Mouse (Mus musculus): ENCODE data around the gene Cdipt. TPM values are rescaled to one million over a fixed set of nuclear protein-coding genes. Genes with fewer than 3 reads are reported as not detected.

Gene Cdipt
- polyA plus RNA-seq, 1 experiment from 2014 or later = 44.8 TPM

DNA sequence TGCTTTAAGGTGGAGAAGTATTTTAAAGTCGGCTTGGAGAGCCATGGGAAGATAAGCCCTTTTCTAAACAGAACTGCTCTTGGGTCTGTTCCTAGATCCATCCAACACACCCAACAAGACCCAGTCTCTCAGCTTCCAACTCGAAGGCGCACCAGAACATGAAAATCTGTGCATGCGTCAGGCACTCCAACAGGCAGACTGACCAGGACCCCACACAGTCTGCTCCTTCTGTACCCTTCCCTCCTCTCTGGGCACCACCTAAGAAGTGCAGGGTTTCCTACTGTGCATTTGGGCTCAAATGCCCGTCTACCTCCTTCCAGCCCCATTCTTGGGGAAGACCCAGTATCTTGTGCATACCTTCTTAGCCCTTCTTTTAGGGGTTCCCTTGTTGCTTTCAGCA is 44.8 kb downstream of the Cdipt start:
- WGBS (ENCODE audit: insufficient replicate concordance) = 61% methylated on average over 5 of the region's 5 CpGs
- peak overlapping the region; percentile 34; the same call in 1 of the 2 replicates for H3K9ac ChIP-seq
- no peaks in the 10 kb centered on the region for H3K27me3 ChIP-seq
- peak overlapping the region; percentile 39 for H3K4me3 ChIP-seq (replicated peaks)
- H3K4me2 ChIP-seq = peak overlapping the region; percentile 70
- no peaks in the 10 kb centered on the region for H3K9me3 ChIP-seq (replicated peaks)
- no peak for ATAC-seq (ENCODE audit: insufficient read depth)
- H3K36me3 ChIP-seq (replicated peaks) = peaks cover 38% of the 10 kb centered on the region
- peaks cover 74% of the 10 kb centered on the region for H3K4me1 ChIP-seq (replicated peaks)
- no peak overlapping the region; the same call in 1 of the 2 replicates for H3K27ac ChIP-seq (replicated peaks)

DNA sequence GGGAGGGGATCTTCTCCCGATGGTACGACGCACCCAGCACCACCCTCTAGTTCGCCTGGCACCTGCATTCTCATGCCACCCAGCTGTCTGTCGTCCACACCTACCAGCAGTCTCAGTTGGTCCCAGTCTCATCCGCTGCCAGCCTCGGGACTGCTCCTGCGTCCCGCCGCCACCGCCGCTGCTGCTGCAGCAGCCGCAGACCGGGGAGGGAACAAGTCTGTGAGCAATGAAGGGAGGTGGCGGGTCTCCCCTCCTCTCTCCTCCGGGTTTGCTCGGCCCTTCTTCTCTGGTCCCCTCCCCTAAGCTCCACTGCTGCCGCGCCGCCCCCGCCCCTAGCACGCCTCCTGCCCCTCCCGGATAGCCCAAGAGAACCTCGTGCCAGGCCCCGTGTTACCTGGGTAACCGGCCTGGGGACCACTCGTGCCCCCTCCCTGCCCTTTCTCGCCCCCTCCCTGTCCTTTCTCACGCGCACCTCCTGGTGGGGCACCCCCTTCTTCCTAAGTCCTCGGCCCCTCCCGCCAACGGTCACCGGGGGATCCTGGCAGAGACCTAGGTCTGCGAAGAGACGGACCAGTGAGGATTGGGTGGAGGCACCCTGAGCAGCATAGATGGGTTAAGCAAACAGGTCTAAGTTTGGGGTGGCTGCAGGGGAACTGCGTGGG is 45.3 kb downstream of the Cdipt start, which contains the start of the genes Gm42742 and Prrt2:
TSS of gene Gm42742 (minus strand) at position 197 of the 662 bp plus-strand sequence.
TSS of gene Prrt2 (minus strand) at position 311 of the 662 bp plus-strand sequence.
- no peaks in the 10 kb centered on the region for H3K27me3 ChIP-seq
- no peaks in the 10 kb centered on the region for H3K9me3 ChIP-seq (replicated peaks)
- H3K4me1 ChIP-seq (replicated peaks) = peaks cover 71% of the 10 kb centered on the region
- H3K4me3 ChIP-seq (replicated peaks) = peak within 1 kb of the TSS; percentile 39
- H3K9ac ChIP-seq = peak within 1 kb of the TSS; percentile 34
- peaks cover 36% of the 10 kb centered on the region for H3K36me3 ChIP-seq (replicated peaks)
- WGBS (ENCODE audit: insufficient replicate concordance) = 3% methylated on average over 37 of the region's 37 CpGs
- ATAC-seq (ENCODE audit: insufficient read depth) = no peak
- H3K4me2 ChIP-seq = peak within 1 kb of the TSS; percentile 98
- H3K27ac ChIP-seq (replicated peaks) = peak within 1 kb of the TSS; percentile 55

DNA sequence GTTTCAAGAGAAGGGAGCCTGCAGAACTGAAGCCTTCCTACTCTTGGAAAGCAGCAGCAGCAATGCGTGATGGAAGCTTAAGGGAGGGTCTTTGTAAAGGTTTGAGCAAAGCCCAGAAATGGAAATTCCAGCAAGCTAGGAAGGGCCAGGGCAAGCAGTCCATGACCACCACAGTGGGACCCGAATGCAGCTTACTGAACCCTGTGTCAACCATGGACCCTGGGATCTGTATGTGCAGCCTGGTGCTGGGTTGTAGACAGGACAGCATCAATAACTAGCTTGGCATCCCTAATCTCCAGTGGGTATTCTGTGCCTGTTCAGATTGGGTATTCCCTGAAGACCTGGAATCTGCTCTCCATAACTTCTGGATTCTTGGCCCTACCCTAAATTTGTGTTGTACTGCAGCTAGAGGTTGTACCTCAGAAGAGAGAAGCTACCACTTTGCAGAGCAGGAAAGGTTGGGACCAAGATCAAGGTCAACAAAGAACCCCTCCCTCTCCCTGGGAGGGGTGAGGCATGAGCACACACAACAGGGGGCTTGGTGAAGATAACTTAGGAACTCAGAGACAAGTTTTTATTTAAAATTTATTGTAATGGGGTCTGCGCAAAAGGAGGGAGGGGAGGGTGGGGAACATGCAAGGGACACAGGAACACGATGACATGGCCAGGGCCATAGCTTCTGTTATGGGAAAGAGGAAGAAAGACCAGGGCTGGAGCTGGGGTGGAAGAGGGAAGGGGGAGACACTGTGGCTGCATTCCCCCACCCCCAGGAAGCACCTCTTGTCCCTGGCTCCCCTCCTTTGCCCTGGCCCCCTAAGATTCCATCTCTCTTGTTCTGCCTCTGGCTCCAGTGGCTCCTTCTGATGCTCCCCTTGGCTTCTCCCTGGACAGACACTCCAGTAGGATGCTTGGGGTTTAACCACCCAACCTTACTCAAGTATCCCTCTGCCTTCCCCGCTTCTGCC is 46.1 kb downstream of the Cdipt start:
- H3K4me2 ChIP-seq = peak overlapping the region; percentile 98
- H3K4me1 ChIP-seq (replicated peaks) = peaks cover 67% of the 10 kb centered on the region
- peaks cover 36% of the 10 kb centered on the region for H3K36me3 ChIP-seq (replicated peaks)
- no peak for ATAC-seq (ENCODE audit: insufficient read depth)
- peak overlapping the region; percentile 34; the same call in 1 of the 2 replicates for H3K9ac ChIP-seq
- peak overlapping the region; percentile 98 for H3K4me3 ChIP-seq (replicated peaks)
- WGBS (ENCODE audit: insufficient replicate concordance) = 35% methylated on average over 5 of the region's 5 CpGs
- no peaks in the 10 kb centered on the region for H3K27me3 ChIP-seq
- H3K9me3 ChIP-seq (replicated peaks) = no peaks in the 10 kb centered on the region
- H3K27ac ChIP-seq (replicated peaks) = peak overlapping the region; percentile 55; the same call in 1 of the 2 replicates

DNA sequence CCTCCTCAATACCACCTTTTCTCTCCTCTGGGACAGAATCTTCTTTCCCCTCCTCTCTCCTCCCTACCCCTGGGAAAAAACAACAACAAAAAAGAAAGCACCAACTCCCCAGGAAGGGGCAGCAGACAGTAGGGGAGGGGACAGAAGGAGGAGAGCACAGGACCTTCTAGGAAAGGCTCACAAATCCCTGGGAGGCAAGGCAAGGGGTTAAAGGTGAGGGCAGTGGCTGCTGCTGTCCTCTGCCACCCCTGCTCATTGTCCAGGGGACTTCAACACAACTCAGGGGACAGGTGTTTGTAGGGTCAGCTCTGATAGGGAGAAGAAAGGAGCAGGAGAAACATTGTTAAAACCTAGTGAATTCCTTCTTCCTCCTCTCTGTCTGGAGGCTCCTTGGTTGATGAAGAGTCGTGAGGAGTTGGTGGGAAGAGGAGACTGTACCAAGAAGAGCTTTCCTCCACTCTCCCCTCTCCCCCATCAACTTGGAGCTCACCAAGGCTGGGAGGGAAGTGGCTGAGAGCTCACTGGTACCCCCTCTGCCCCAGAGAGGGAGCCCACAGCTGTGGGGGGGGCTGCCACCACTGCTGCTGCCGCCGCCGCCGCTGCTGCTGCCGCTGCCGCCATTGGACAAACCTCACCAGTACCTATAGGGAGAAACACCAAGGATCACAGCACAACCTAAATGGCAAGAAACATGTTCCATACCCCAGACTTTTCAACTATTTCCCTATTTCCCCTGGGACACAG is 47.0 kb downstream of the Cdipt start:
- Histone ChIP-seq H3K36me3 (replicated peaks) (peaks cover 39% of the 10 kb centered on the region), H3K9ac (peak overlapping the region; percentile 99; the same call in 1 of the 2 replicates), H3K4me1 (replicated peaks) (peaks cover 66% of the 10 kb centered on the region), H3K4me3 (replicated peaks) (peak overlapping the region; percentile 98), H3K27ac (replicated peaks) (peak overlapping the region; percentile 55; the same call in 1 of the 2 replicates), H3K27me3 (no peaks in the 10 kb centered on the region), H3K9me3 (replicated peaks) (no peaks in the 10 kb centered on the region), H3K4me2 (peak overlapping the region; percentile 98)
- ATAC-seq (ENCODE audit: insufficient read depth) = no peak
- WGBS (ENCODE audit: insufficient replicate concordance) = 81% methylated on average over 7 of the region's 7 CpGs

DNA sequence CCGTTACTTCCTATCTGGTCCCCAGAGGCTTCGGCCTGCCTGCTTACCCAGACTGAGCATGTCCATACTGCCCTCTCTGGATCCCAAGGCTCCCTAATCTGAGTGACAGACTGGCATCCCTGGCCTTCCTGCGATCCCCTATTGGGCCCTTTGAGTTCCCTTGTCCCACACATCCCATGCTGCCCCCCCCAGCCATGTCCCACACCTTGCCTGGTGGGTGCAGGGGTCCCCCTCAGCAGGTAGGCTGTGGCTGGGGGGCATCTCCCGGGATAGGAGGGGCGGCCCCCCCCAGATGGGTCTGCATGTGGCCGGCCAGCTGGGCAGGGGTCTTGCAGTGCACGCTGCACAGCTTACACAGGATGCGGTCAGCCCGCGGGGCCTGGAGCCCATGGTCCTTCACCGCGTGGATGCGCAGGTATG is 47.6 kb downstream of the Cdipt start:
- 79% methylated on average over 13 of the region's 13 CpGs for WGBS (ENCODE audit: insufficient replicate concordance)
- Histone ChIP-seq H3K9me3 (replicated peaks) (no peaks in the 10 kb centered on the region), H3K4me3 (replicated peaks) (peak overlapping the region; percentile 98), H3K27me3 (no peaks in the 10 kb centered on the region), H3K27ac (replicated peaks) (peak overlapping the region; percentile 97; the same call in 1 of the 2 replicates), H3K4me2 (peak overlapping the region; percentile 98), H3K36me3 (replicated peaks) (peaks cover 45% of the 10 kb centered on the region), H3K9ac (peak overlapping the region; percentile 99), H3K4me1 (replicated peaks) (peaks cover 66% of the 10 kb centered on the region)
- ATAC-seq (ENCODE audit: insufficient read depth) = no peak

DNA sequence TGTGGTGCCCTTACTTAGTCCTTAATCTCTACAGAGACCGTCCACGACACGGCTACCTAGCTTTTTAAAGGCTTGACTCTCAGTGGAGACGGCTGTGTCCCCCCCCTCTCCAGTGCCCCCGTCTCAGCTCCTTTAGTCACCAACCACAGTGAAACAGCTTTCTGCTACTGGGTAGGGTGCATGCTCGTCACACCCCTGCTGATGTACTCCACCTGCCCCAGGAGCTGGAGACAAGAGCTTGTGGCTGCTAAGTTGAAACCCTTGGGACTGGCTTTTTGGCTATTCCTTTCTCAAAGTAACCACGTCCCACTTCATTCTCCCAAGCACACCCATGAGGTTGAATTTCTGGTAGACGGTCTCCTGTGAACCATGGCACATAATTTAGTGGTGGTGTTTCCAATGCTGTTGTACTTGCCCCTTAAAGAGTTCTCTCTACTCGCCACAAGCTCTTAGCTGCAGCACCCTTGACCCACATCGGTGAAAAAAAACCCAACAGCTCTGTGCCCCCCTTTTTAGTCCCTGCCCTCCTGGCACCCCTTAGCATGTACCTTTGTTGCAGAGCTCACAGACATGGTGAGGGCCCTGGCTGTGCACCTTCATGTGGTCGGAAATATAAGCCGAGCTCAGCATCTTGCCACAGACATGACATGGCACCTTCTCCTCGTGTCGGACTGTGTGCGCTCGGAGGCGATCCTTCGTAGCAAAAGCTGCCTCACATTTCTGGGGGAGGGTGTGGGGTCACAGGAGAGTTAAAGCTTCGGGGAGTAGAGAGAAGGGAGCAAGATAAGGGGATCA is 48.4 kb downstream of the Cdipt start:
- H3K9me3 ChIP-seq (replicated peaks) = no peaks in the 10 kb centered on the region
- H3K36me3 ChIP-seq (replicated peaks) = peaks cover 53% of the 10 kb centered on the region
- H3K27me3 ChIP-seq = no peaks in the 10 kb centered on the region
- 17% methylated on average over 19 of the region's 19 CpGs for WGBS (ENCODE audit: insufficient replicate concordance)
- H3K4me3 ChIP-seq (replicated peaks) = peak overlapping the region; percentile 98
- H3K4me1 ChIP-seq (replicated peaks) = peaks cover 69% of the 10 kb centered on the region
- no peak for ATAC-seq (ENCODE audit: insufficient read depth)
- peak overlapping the region; percentile 99 for H3K9ac ChIP-seq
- peak overlapping the region; percentile 98 for H3K4me2 ChIP-seq
- peak overlapping the region; percentile 97 for H3K27ac ChIP-seq (replicated peaks)

DNA sequence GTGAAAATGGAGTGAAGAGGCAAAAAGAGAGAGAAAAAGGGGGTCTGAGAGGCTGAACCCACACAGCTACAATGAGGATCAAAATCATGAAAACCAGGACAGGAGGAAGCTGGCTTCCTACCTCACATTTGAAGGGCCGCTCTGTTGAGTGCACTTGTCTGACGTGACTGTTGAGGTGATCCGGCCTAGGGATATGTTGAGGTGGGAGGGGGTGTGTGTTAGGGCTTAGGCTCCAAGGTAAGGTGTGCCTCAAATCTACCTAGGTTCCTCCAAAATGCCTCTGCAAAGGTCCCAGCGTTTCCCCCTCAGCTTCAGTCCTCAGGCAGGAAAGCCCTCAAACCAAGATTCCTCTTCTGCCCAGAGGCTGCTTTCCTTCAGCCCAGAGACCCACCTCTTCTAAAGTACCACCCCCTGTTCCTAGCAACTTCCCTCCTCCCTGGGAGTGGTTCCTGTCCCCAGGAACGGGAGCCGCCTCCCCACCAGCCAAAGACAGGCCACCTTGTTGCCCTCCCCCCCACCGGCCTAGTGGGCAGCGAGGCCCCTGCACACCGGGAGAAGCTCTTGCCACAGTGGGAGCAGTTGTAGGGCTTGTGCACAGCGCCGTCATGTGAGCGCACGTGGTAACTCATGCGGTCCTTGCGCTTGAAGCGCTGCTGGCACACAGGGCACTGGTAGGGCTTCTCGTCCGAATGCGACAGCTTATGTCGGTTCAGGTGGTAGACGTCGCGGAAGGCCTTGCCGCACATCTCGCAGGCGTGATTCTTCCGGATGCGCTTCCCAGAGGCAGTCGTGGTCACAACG is 49.2 kb downstream of the Cdipt start:
- Histone ChIP-seq H3K4me2 (peak overlapping the region; percentile 98), H3K27me3 (no peaks in the 10 kb centered on the region), H3K27ac (replicated peaks) (peak overlapping the region; percentile 97), H3K4me3 (replicated peaks) (peak overlapping the region; percentile 98), H3K36me3 (replicated peaks) (peaks cover 62% of the 10 kb centered on the region), H3K9me3 (replicated peaks) (no peaks in the 10 kb centered on the region), H3K4me1 (replicated peaks) (peaks cover 73% of the 10 kb centered on the region), H3K9ac (peak overlapping the region; percentile 99)
- ATAC-seq (ENCODE audit: insufficient read depth) = peak; percentile 16
- WGBS (ENCODE audit: insufficient replicate concordance) = under 1% methylated on average over 30 of the region's 30 CpGs

DNA sequence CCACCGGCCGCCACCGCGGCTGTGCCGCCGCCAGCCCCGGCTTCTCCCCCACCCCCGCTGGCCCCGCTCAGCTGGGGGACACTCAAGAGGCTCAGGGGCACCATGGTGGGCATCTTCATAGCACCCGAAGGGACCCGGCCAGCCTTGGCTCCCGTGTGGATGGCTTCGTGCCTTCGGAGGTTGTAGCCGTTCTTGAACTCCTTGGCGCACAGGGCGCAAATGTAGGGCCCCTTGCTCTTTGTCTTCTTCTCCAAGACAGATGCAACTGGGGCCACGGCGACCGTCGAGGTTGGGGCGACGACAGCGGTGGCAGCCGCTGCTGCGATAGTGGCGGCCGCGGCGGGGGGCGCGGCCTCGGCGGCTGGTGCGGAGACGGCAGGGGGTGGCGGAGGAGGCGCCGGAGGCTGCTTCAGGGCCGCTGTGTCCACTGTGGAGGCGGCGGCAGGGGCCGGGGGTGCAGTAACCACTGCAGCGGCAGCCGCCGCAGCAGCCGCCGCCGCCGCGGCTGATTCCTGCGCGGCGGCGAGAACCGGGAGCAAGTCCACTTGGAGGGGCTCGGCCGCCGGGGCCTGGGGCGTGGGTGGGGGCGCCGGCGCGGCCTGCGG is 49.9 kb downstream of the Cdipt start:
- no peak for ATAC-seq (ENCODE audit: insufficient read depth)
- H3K9me3 ChIP-seq (replicated peaks) = no peaks in the 10 kb centered on the region
- peak overlapping the region; percentile 99 for H3K9ac ChIP-seq
- H3K4me1 ChIP-seq (replicated peaks) = peaks cover 77% of the 10 kb centered on the region
- peaks cover 69% of the 10 kb centered on the region for H3K36me3 ChIP-seq (replicated peaks)
- H3K4me3 ChIP-seq (replicated peaks) = peak overlapping the region; percentile 98
- H3K4me2 ChIP-seq = peak overlapping the region; percentile 98
- WGBS (ENCODE audit: insufficient replicate concordance) = under 1% methylated on average over 62 of the region's 65 CpGs
- no peaks in the 10 kb centered on the region for H3K27me3 ChIP-seq
- H3K27ac ChIP-seq (replicated peaks) = peak overlapping the region; percentile 97

DNA sequence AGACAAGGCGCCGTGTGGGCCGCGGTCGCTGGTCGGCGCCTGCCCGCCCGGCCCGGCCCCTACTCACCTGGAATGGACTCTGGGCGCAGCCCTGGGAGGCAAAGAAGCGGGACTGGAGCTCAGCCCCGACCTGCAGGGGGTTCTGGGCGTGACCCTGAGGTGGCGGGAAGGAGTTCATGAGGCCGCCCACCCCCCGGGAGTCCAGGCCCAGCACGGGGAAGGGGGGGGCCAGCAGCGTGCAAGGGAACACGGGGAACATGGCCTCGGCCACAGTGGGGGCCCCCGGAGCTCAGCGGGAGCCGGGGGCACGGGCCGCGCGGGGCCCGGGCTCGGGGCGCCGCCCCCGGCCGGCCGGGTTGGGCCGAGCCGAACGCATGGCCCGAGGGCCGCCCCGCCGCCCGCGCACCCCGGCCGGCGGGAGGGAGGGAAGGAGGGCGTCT is 50.5 kb downstream of the Cdipt start:
- Histone ChIP-seq H3K9me3 (replicated peaks) (no peaks in the 10 kb centered on the region), H3K27ac (replicated peaks) (peak overlapping the region; percentile 97), H3K4me1 (replicated peaks) (peaks cover 77% of the 10 kb centered on the region), H3K27me3 (no peaks in the 10 kb centered on the region), H3K36me3 (replicated peaks) (peaks cover 74% of the 10 kb centered on the region), H3K9ac (peak overlapping the region; percentile 99), H3K4me2 (peak overlapping the region; percentile 98), H3K4me3 (replicated peaks) (peak overlapping the region; percentile 98)
- peak; percentile 36 for ATAC-seq (ENCODE audit: insufficient read depth)
- WGBS (ENCODE audit: insufficient replicate concordance) = under 1% methylated on average over 46 of the region's 48 CpGs
